Mouse (Mus musculus) brain, embryonic 14.5 days (tissue): ENCODE results near the gene Prdm2. TPM values are rescaled to one million over a fixed set of nuclear protein-coding genes. Genes with fewer than 3 reads are reported as not detected.

Experiments
- DNase-seq: peaks from one replicate; pipeline ENCODE4 v3.0.0-alpha.2; 2011; ENCODE audit warnings: low read depth
- CTCF ChIP-seq: fragments of 200-500 bp; IDR thresholded peaks from 2 replicates; pipeline ENCODE4 v1.5.1; 2012; ENCODE audit warnings: inconsistent platforms, mild to moderate bottlenecking, moderate library complexity, borderline replicate concordance; ENCODE audit not compliant: insufficient read depth, insufficient read length; ENCODE audit errors: extremely low read depth
- POLR2A ChIP-seq: fragments of 200-500 bp; IDR thresholded peaks from 2 replicates; pipeline ENCODE4 v1.6.1; 2012; ENCODE audit warnings: mild to moderate bottlenecking, inconsistent platforms, borderline replicate concordance; ENCODE audit not compliant: poor library complexity, insufficient read depth, insufficient read length, severe bottlenecking; ENCODE audit errors: extremely low read depth
- polyA plus RNA-seq: library from polyadenylated mRNA; depleted of rRNA; stranded (reverse); fragments of >200 nt; gene quantifications from 2 replicates; pipeline ENCODE4 v1.2.3, GENCODE M21; 2012

Prdm2 gene
- polyA plus RNA-seq, 1 experiment = 31.6 TPM

DNA sequence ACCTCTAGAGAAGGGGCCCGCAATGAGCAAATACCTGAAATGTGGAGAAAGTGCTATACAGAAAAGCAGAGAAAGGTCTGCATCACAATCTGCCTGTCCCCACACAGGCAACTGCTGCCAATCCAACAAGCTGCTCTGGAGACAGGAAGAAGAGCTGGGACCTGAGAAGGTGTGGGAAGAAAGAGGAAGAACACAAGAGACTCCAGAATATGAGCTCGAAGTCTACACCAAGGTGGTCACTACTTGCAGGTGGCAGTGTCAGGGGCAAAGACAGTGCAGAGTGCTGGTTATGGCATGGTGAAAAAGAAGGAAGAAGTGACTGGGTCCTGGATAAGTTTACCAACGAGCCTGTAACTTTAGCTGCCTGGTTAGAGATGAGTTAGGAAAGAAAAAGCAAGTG lies 14.4 kb downstream of the Prdm2 start:
- DNase-seq = no peak
- TF ChIP-seq CTCF = no peak
- TF ChIP-seq POLR2A = no peak

DNA sequence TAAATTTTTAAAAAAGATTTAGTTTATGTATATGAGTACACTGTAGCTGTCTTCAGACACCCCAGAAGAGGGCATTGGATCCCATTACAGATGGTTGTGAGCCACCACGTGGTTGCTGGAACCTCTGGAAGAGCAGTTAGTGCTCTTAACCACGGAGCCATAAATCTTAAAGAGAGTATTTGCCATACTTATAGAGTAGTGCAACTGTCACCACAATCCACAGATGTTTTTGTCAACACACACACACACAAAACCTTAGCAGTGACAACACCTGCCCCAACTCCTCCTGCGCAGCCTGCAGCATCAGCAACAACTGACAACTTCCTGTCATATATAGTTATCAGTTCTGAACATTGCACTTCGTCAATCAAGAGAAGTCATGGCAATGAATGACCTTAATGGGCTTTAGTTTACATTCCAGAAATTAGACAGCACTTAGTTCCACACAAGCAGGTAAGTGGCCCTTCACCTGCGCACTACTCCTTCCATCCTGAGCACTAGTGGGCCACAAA lies 14.9 kb downstream of the Prdm2 start:
- TF ChIP-seq POLR2A (no peak), CTCF (no peak)
- DNase-seq = no peak

GRCm38 (mm10) chr4:143194328-143194727 lies 18.5 kb downstream of the Prdm2 start:
- TF ChIP-seq CTCF (no peak), POLR2A (no peak)
- no peak for DNase-seq

GRCm38 (mm10) chr4:143193164-143193563 lies 19.6 kb downstream of the Prdm2 start:
- TF ChIP-seq CTCF = no peak
- TF ChIP-seq POLR2A = no peak
- no peak for DNase-seq

DNA sequence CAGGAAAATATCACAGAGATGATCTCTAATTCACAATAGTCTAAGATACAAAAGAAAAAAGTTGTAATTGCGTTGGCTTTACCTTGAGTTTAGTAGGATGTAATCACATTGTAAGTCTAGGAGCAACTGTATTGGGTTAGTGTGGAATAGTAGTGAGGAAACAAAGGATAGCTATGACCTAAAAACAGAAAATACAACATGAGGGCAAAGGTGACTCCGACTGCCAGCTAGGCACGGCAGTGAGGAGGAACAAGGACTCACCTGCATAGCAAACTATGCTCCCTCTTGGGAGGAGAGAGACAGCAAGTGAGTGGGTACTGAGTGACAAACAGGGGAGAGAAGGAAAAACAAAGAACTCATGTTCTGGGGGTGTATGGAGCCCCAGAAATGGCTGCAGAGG lies 21.0 kb downstream of the Prdm2 start:
- no peak for TF ChIP-seq CTCF
- TF ChIP-seq POLR2A = no peak
- no peak for DNase-seq

DNA sequence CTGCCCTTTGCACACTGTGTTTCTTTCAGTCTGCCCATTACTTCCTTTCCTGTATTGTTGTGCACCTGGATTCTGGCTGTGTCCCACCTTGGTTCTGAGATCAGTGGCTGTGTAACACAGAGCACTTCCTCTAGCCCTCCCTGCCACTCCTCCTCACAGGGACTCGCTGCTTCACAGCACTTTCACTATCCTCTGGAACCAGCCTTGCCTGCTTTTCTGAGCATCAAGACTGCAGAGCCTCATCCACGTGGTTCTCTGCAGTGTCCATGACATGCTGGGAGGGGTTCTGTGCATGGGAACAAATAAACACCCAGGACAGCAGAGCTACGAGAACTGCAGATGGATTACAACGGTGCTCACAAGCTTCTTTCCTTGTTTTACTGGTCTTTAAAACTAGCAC lies 22.1 kb downstream of the Prdm2 start:
- TF ChIP-seq POLR2A = no peak
- no peak for TF ChIP-seq CTCF

GRCm38 (mm10) chr4:143188571-143189191 lies 24.1 kb downstream of the Prdm2 start:
- no peak for DNase-seq
- no peak for TF ChIP-seq POLR2A
- no peak for TF ChIP-seq CTCF

More for the DNA sequence above, 22.1 kb downstream of the Prdm2 start:
- DNase-seq = no peak

- no peak for DNase-seq
- no peak for TF ChIP-seq CTCF
- TF ChIP-seq POLR2A = no peak
Measured at GRCm38 (mm10) chr4:143186066-143186465, 26.7 kb downstream of the Prdm2 start.

DNA sequence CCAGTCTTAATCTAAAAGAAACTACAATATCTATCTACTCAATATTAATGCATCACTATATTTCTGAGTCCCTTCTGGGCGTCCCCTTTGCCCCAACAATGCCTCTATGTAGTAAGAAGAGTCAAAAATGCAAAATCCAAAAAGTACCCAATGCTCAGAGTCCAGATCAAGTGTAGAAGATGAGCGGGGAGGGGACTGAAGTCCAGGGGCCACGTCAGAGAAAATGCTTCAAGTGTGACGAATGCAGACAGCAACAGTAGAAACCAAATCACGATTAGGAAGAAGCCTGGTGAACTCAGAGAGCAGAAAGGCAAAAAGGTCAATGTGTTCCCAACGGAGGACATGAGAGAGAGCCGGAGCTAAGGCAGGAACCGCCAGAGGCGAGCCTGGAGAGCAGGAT lies 27.3 kb downstream of the Prdm2 start:
- TF ChIP-seq POLR2A (no peak), CTCF (no peak)

GRCm38 (mm10) chr4:143183141-143183540 lies 29.7 kb downstream of the Prdm2 start:
- DNase-seq = peak; percentile 24
- no peak for TF ChIP-seq POLR2A
- no peak for TF ChIP-seq CTCF

More for the DNA sequence above, 27.3 kb downstream of the Prdm2 start:
- no peak for DNase-seq

DNA sequence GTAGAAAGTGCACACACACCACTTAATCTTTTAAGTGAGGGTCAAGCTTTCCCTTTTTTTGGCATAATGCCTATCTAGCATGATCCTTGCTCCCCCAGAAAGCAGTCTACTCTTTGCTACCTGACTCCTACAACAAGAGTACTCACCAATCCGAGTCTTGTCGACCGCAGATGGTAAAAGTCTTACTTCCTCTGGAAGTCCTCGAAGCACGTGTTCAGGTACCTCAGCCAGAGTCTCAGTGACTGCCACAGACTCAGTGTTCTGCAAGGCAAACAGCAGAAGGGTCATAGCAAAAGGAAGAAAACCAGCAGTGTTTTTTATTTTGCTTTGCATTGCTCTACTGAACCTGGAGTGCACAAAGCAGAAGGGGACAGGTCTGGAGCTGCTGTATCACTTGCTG lies 32.1 kb downstream of the Prdm2 start:
- DNase-seq = no peak

DNA sequence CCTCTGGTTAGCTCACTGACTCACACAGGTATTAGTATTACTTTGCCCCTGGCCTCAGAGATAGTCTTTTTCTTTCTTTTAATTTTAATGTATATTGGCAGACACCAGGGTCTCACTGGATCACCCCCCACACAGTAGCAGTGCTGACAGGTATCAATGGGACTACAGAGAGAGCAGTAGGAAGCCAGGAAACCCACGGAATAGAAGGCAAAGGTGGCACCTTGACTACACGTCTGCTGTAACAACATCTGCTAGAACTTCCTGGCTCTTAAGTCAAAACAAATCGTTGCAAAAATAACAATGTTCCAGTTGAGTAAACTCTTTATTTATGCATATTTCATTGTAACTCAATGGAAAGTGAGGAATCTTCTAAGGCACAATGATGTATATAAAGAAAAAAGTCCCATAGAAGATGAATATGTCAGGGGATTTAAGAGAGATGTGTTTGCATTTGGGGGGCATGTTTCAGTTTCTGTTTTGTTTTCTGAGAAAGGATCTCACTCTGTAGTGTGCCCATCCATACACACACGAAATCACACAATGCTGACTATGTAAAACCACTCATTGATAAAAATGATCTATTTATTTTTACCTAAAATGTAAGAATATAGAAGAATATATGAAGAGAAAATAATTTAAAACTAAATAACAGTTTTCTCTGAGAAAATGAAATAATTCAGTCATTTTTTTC lies 41.0 kb downstream of the Prdm2 start:
- no peak for TF ChIP-seq CTCF
- no peak for TF ChIP-seq POLR2A
- no peak for DNase-seq

More for the DNA sequence above, 32.1 kb downstream of the Prdm2 start:
- no peak for TF ChIP-seq POLR2A
- TF ChIP-seq CTCF = no peak

- DNase-seq = no peak
- no peak for TF ChIP-seq CTCF
- TF ChIP-seq POLR2A = no peak
Measured at GRCm38 (mm10) chr4:143170290-143170689, 42.5 kb downstream of the Prdm2 start.

GRCm38 (mm10) chr4:143168093-143168492 lies 44.7 kb downstream of the Prdm2 start:
- TF ChIP-seq POLR2A (no peak), CTCF (no peak)

More at GRCm38 (mm10) chr4:143168093-143168492, 44.7 kb downstream of the Prdm2 start:
- DNase-seq = no peak
